Mouse (Mus musculus): Measurements from ENCODE around the gene Dok3. TPM values are rescaled to one million over a fixed set of nuclear protein-coding genes. Genes with fewer than 3 reads are reported as not detected.

Dok3 gene
- total RNA-seq, 2 experiments from 2014 or later, result 1.5 to 1.8 TPM

GRCm38 (mm10) chr13:55484520-55485088 is 44.5 kb downstream of the Dok3 start:
- no peak for ATAC-seq (replicated peaks; ENCODE audit: low FRiP score, low TSS enrichment, poor library complexity, severe bottlenecking)

- ATAC-seq (replicated peaks; ENCODE audit: low FRiP score, low TSS enrichment, poor library complexity, severe bottlenecking), result no peak
Observed at GRCm38 (mm10) chr13:55483593-55483992, 45.5 kb downstream of the Dok3 start.

GRCm38 (mm10) chr13:55483071-55483470 is 46.0 kb downstream of the Dok3 start:
- ATAC-seq (replicated peaks; ENCODE audit: low FRiP score, low TSS enrichment, poor library complexity, severe bottlenecking), result no peak

- no peak for ATAC-seq (replicated peaks; ENCODE audit: low FRiP score, low TSS enrichment, poor library complexity, severe bottlenecking)
Observed at GRCm38 (mm10) chr13:55482542-55482941, 46.6 kb downstream of the Dok3 start.

GRCm38 (mm10) chr13:55479929-55480328 is 49.2 kb downstream of the Dok3 start:
- no peak for ATAC-seq (replicated peaks; ENCODE audit: low FRiP score, low TSS enrichment, poor library complexity, severe bottlenecking)

DNA sequence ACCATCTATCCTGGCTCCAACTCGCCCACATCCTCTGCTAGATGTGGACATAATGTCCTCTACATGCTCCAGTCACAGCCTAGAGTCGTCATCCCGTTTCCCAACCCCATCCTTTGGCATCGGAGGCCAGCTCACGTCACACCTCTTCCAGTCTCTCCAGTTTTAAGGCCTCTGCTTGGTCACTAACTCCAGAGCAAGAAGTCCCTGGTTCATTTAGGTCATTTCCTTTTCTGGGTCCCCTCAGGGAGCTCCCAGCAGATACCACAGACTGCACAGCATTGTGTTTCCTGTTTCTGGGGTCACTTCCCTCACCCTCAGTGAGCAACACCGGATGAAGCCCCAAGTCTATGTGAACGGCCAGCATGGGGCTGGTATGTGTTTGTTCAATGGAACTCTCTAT is 50.1 kb downstream of the Dok3 start:
- no peak for ATAC-seq (replicated peaks; ENCODE audit: low FRiP score, low TSS enrichment, poor library complexity, severe bottlenecking)

DNA sequence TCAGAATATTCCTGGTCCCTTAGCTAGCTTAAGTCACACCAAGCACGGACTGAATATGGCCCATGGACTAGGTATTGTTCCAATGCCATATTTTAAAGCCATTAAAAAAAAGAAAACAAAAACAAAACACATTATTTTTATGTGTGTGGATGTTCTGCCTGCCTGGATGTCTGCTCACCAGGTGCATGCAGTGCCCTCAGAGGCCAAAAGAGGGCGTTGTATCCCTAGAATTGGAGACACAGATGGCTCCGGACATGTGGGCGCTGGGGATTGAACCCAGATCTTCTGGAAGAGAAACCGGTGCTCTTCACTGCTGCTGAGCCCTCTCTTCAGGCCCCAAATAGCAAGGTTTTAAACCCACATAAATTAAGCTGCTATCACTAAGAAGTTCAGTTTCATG is 51.1 kb downstream of the Dok3 start:
- ATAC-seq (replicated peaks; ENCODE audit: low FRiP score, low TSS enrichment, poor library complexity, severe bottlenecking), result no peak

DNA sequence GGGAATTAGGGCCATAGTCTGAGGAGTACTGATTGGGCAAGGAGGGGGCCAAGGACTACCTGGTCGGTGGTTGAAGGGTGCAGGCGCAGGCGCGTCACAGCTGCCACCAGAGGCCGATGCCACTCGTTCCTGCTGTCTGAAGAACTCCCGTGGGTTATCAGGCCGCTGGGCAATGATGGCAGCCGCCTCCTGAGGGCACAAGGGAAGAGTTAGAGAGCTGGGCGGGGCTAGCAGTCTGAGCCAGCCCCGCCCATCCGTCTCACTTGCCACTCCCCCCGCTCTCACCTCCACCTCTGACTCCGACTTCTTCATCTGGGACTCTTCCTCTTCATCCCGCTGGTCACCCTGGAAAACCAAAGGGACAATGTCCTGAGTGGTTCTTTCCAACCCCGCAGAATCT is 51.6 kb downstream of the Dok3 start:
- ATAC-seq (replicated peaks; ENCODE audit: low FRiP score, low TSS enrichment, poor library complexity, severe bottlenecking), result 0 out of 2 replicates have a peak, but pooled peaks have one; percentile 10

GRCm38 (mm10) chr13:55476256-55476655 is 52.8 kb downstream of the Dok3 start:
- ATAC-seq (replicated peaks; ENCODE audit: low FRiP score, low TSS enrichment, poor library complexity, severe bottlenecking), result no peak

GRCm38 (mm10) chr13:55475750-55476149 is 53.3 kb downstream of the Dok3 start:
- no peak for ATAC-seq (replicated peaks; ENCODE audit: low FRiP score, low TSS enrichment, poor library complexity, severe bottlenecking)

GRCm38 (mm10) chr13:55474621-55475069 is 54.5 kb downstream of the Dok3 start:
- no peak for ATAC-seq (replicated peaks; ENCODE audit: low FRiP score, low TSS enrichment, poor library complexity, severe bottlenecking)

DNA sequence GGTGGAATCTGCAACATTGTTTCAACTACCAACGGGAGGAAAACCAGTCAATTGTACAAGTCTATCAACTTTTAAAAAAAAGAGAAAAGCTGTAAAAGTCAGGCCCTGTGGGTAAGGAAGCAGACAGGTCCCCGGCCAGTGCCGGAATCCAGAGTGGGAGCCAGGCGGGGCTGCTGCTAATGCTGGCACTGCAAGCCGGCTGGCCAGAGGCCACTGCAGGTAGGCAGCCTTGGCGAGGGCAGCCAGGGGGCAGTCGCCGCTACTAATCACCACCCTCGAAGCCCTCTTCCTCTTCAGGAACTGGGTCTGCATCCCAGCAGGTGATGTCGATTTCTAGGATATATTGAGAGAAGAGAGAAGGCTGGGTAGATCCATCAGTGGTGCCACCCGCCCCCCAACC is 55.1 kb downstream of the Dok3 start:
- no peak for ATAC-seq (replicated peaks; ENCODE audit: low FRiP score, low TSS enrichment, poor library complexity, severe bottlenecking)

Other genes starting within 250 kb of the Dok3 start
- 173 and 220 TPM in 2 replicates for gene Prelid1, start 208.8 kb downstream of the Dok3 start, total RNA-seq (2014; fragmentation: Nextera tagmentation)
- 71.2 and 80.5 TPM in 2 replicates for gene Prelid1, start 208.8 kb downstream of the Dok3 start, total RNA-seq (2017)
- gene Rab24, start 207.3 kb downstream of the Dok3 start, total RNA-seq (2014; fragmentation: Nextera tagmentation), result 88.0 and 120 TPM in 2 replicates
- gene Rab24, start 207.3 kb downstream of the Dok3 start, total RNA-seq (2017), result 13.0 and 30.0 TPM in 2 replicates
- 9.9 TPM in 1 of 2 replicates, not detected in the other for gene Mxd3, start 199.5 kb downstream of the Dok3 start, total RNA-seq (2014; fragmentation: Nextera tagmentation)
- 3.6 and 5.0 TPM in 2 replicates for gene Mxd3, start 199.5 kb downstream of the Dok3 start, total RNA-seq (2017)
- 110 and 122 TPM in 2 replicates for gene Lman2, start 166.5 kb downstream of the Dok3 start, total RNA-seq (2014; fragmentation: Nextera tagmentation)
- 75.6 and 91.9 TPM in 2 replicates for gene Lman2, start 166.5 kb downstream of the Dok3 start, total RNA-seq (2017)
- gene Rgs14, start 159.6 kb downstream of the Dok3 start, total RNA-seq (2014; fragmentation: Nextera tagmentation), result 6.9 and 11.9 TPM in 2 replicates
- 1.8 and 3.2 TPM in 2 replicates for gene Rgs14, start 159.6 kb downstream of the Dok3 start, total RNA-seq (2017)
- gene Slc34a1, start 131.1 kb downstream of the Dok3 start, total RNA-seq (2014; fragmentation: Nextera tagmentation), result not detected in 2 replicates
- not detected in 2 replicates for gene Slc34a1, start 131.1 kb downstream of the Dok3 start, total RNA-seq (2017)
- gene Pfn3, start 114.1 kb downstream of the Dok3 start, total RNA-seq (2014; fragmentation: Nextera tagmentation), result not detected in 2 replicates
- not detected in 2 replicates for gene Pfn3, start 114.1 kb downstream of the Dok3 start, total RNA-seq (2017)
- gene F12, start 102.5 kb downstream of the Dok3 start, total RNA-seq (2014; fragmentation: Nextera tagmentation), result not detected in 2 replicates
- not detected in 2 replicates for gene F12, start 102.5 kb downstream of the Dok3 start, total RNA-seq (2017)
- gene Grk6, start 84.2 kb downstream of the Dok3 start, total RNA-seq (2014; fragmentation: Nextera tagmentation), result 61.4 and 80.6 TPM in 2 replicates
- 67.7 and 82.4 TPM in 2 replicates for gene Grk6, start 84.2 kb downstream of the Dok3 start, total RNA-seq (2017)
- not detected in 2 replicates for gene Prr7, start 65.0 kb downstream of the Dok3 start, total RNA-seq (2014; fragmentation: Nextera tagmentation)
- gene Prr7, start 65.0 kb downstream of the Dok3 start, total RNA-seq (2017), result not detected in 2 replicates
- 0.84 TPM in 1 of 2 replicates, not detected in the other for gene Dbn1, start 41.2 kb downstream of the Dok3 start, total RNA-seq (2014; fragmentation: Nextera tagmentation)
- 2.4 TPM in 1 of 2 replicates, not detected in the other for gene Dbn1, start 41.2 kb downstream of the Dok3 start, total RNA-seq (2017)
- gene Pdlim7, start 15.6 kb downstream of the Dok3 start, total RNA-seq (2014; fragmentation: Nextera tagmentation), result 11.5 and 13.2 TPM in 2 replicates
- gene Pdlim7, start 15.6 kb downstream of the Dok3 start, total RNA-seq (2017), result 3.0 and 4.3 TPM in 2 replicates
- gene Ddx41, start 7.4 kb upstream of the Dok3 start, total RNA-seq (2014; fragmentation: Nextera tagmentation), result 55.0 and 56.4 TPM in 2 replicates
- 58.9 and 64.3 TPM in 2 replicates for gene Ddx41, start 7.4 kb upstream of the Dok3 start, total RNA-seq (2017)
- 49.7 and 72.9 TPM in 2 replicates for gene Fam193b, start 41.8 kb upstream of the Dok3 start, total RNA-seq (2014; fragmentation: Nextera tagmentation)
- 17.9 and 22.9 TPM in 2 replicates for gene Fam193b, start 41.8 kb upstream of the Dok3 start, total RNA-seq (2017)
- gene Tmed9, start 44.4 kb upstream of the Dok3 start, total RNA-seq (2014; fragmentation: Nextera tagmentation), result 65.7 and 68.8 TPM in 2 replicates
- gene Tmed9, start 44.4 kb upstream of the Dok3 start, total RNA-seq (2017), result 145 and 158 TPM in 2 replicates
- gene B4galt7, start 70.6 kb upstream of the Dok3 start, total RNA-seq (2014; fragmentation: Nextera tagmentation), result 8.2 and 9.4 TPM in 2 replicates
- 9.8 and 16.3 TPM in 2 replicates for gene B4galt7, start 70.6 kb upstream of the Dok3 start, total RNA-seq (2017)
- 60.6 and 73.2 TPM in 2 replicates for gene Caml, start 93.7 kb upstream of the Dok3 start, total RNA-seq (2014; fragmentation: Nextera tagmentation)
- 57.7 and 60.8 TPM in 2 replicates for gene Caml, start 93.7 kb upstream of the Dok3 start, total RNA-seq (2017)
- gene Ddx46, start 105.7 kb upstream of the Dok3 start, total RNA-seq (2014; fragmentation: Nextera tagmentation), result 87.1 and 100 TPM in 2 replicates
- 131 and 141 TPM in 2 replicates for gene Ddx46, start 105.7 kb upstream of the Dok3 start, total RNA-seq (2017)
- gene B230219D22Rik, start 163.8 kb upstream of the Dok3 start, total RNA-seq (2014; fragmentation: Nextera tagmentation), result 37.2 and 38.5 TPM in 2 replicates
- 25.8 and 36.3 TPM in 2 replicates for gene B230219D22Rik, start 163.8 kb upstream of the Dok3 start, total RNA-seq (2017)
- gene Txndc15, start 185.4 kb upstream of the Dok3 start, total RNA-seq (2014; fragmentation: Nextera tagmentation), result 17.1 and 33.5 TPM in 2 replicates
- 26.1 and 35.2 TPM in 2 replicates for gene Txndc15, start 185.4 kb upstream of the Dok3 start, total RNA-seq (2017)
- gene Pcbd2, start 198.1 kb upstream of the Dok3 start, total RNA-seq (2014; fragmentation: Nextera tagmentation), result 25.5 and 33.1 TPM in 2 replicates
- 12.9 and 23.9 TPM in 2 replicates for gene Pcbd2, start 198.1 kb upstream of the Dok3 start, total RNA-seq (2017)